Mouse (Mus musculus): ENCODE measurements around the gene Krt13.

- no peak for TF ChIP-seq CTCF (IDR thresholded peaks at IDR 0.05)
- TF ChIP-seq EP300 (IDR thresholded peaks at IDR 0.05), result no peak
Observed at GRCm38 (mm10) chr11:100137693-100138092, 16.3 kb upstream of the Krt13 start.

Data from lung, postnatal 0 days (tissue).